In genomic region chr14:77311456-77311855, GRCm38 (mm10) we compare ENCODE assay signal across 11 mouse cellular contexts.
"Had no signal": no experiment of that assay in that cellular context is flagged by ENCODE, and none has a peak within 500 bp of the region (broad histone marks: within the 10 kb centered on the region; RNA-seq: fewer than 3 reads in every experiment).

No protein-coding gene starts in this region.

- H3K36me3 ChIP-seq: limb, embryonic 12.5 days; midbrain, embryonic 12.5 days had no signal

- DNase-seq: kidney, adult 8-10 months; kidney, postnatal 36 days; lung, adult 18-20 months; lung, postnatal 14 days; right cerebral cortex, postnatal 14 days; thymus, postnatal 4 days had no signal

- ATAC-seq: midbrain, embryonic 16.5 days had no signal

- H3K4me3 ChIP-seq: limb, embryonic 12.5 days; midbrain, embryonic 12.5 days had no signal

- H3K9me3 ChIP-seq: limb, embryonic 12.5 days; midbrain, embryonic 12.5 days had no signal

- H3K9ac ChIP-seq: limb, embryonic 12.5 days; liver, embryonic 14.5 days; midbrain, embryonic 12.5 days had no signal

- H3K27ac ChIP-seq: kidney, postnatal 0 days; limb, embryonic 12.5 days; liver, embryonic 14.5 days; midbrain, embryonic 12.5 days had no signal

- H3K4me2 ChIP-seq: limb, embryonic 12.5 days; midbrain, embryonic 12.5 days had no signal

- H3K27me3 ChIP-seq: limb, embryonic 12.5 days; midbrain, embryonic 12.5 days had no signal
